Mouse (Mus musculus) heart, postnatal 0 days (tissue): ENCODE measurements around the gene Tex9. TPM values are rescaled to one million over a fixed set of nuclear protein-coding genes. Genes with fewer than 3 reads are reported as not detected.

Experiments
- ATAC-seq: fragments of 200-750 bp; cut with Nextera tagmentation; 2 replicates; pipeline ENCODE4 v1.8.0; 2017; ENCODE audit warnings: low read depth, moderate number of reproducible peaks, moderate library complexity; ENCODE audit not compliant: insufficient read depth
- DNase-seq: peaks from one replicate; pipeline ENCODE4 v3.0.0-alpha.2; 2016; ENCODE audit warnings: low spot score
- H3K27ac ChIP-seq: fragments of 300-500 bp; sonication (generic); 2 replicates; pipeline ENCODE4 v1.5.1; 2014; ENCODE audit warnings: low read depth, mild to moderate bottlenecking
- H3K27me3 ChIP-seq: fragments of 300-500 bp; sonication (generic); 2 replicates; pipeline ENCODE4 v1.6.1; 2014; ENCODE audit warnings: low read length, mixed read lengths; ENCODE audit not compliant: control insufficient read depth, insufficient read depth
- H3K36me3 ChIP-seq: fragments of 300-500 bp; sonication (generic); replicated peaks from 2 replicates; pipeline ENCODE4 v1.6.1; 2014; ENCODE audit warnings: low read length, mixed read lengths; ENCODE audit not compliant: control insufficient read depth, insufficient read depth
- H3K4me1 ChIP-seq: fragments of 300-500 bp; sonication (generic); 2 replicates; pipeline ENCODE4 v1.6.1; 2014; ENCODE audit warnings: antibody characterized with exemption; ENCODE audit not compliant: control insufficient read depth, insufficient read depth
- H3K4me2 ChIP-seq: fragments of 300-500 bp; sonication (generic); 2 replicates; pipeline ENCODE4 v1.6.1; 2014; ENCODE audit warnings: low read depth, mild to moderate bottlenecking, low read length, moderate library complexity
- H3K4me3 ChIP-seq: fragments of 300-500 bp; sonication (generic); 2 replicates; pipeline ENCODE4 v1.5.1; 2014; ENCODE audit warnings: low read depth, low read length
- H3K9ac ChIP-seq: fragments of 300-500 bp; sonication (generic); replicated peaks from 2 replicates; pipeline ENCODE4 v1.6.1; 2014; ENCODE audit warnings: low read depth, low read length, mixed read lengths
- H3K9me3 ChIP-seq: fragments of 300-500 bp; sonication (generic); replicated peaks from 2 replicates; pipeline ENCODE4 v1.6.1; 2016; ENCODE audit warnings: low read length; ENCODE audit not compliant: control insufficient read depth
- CTCF ChIP-seq: IDR thresholded peaks from 2 replicates; pipeline ENCODE4 v1.5.1; 2016; ENCODE audit warnings: antibody characterized with exemption, control low read depth, low read depth
- EP300 ChIP-seq: IDR thresholded peaks from 2 replicates; pipeline ENCODE4 v1.6.1; 2016; ENCODE audit warnings: antibody characterized with exemption, low read depth
- WGBS: fragments of 180-500 bp; shearing (Covaris S2); extraction: QIAGEN DNeasy Blood & Tissue Kit; methylation state at CpG from one replicate; pipeline ENCODE4 v1.1.7; 2014; 5-methylcytosine and 5-hydroxymethylcytosine counted together
- polyA plus RNA-seq: library from polyadenylated mRNA; unstranded; fragments of >200 nt; fragmentation: Nextera tagmentation; extraction: Ambion mirVana; gene quantifications from 2 replicates; pipeline ENCODE4 v1.2.1, GENCODE M21; 2015
- total RNA-seq: library from RNA; depleted of rRNA; stranded (reverse); fragments of >200 nt; gene quantifications from 2 replicates; pipeline ENCODE4 v1.2.3, GENCODE M21; 2014; ENCODE audit warnings: low replicate concordance

Gene Tex9
- total and polyA plus RNA-seq, 2 experiments from 2014 or later = 0.76 to 6.3 TPM

- DNase-seq = peak; percentile 11
- H3K9ac ChIP-seq = no peak overlapping the region
- ATAC-seq = no peak; the same call in 1 of the 2 replicates
- H3K36me3 ChIP-seq = no peaks in the 10 kb centered on the region
- no peaks in the 10 kb centered on the region for H3K9me3 ChIP-seq
- no peaks in the 10 kb centered on the region for H3K4me1 ChIP-seq
- no peak overlapping the region for H3K27ac ChIP-seq
- no peak overlapping the region for H3K4me3 ChIP-seq
- no peak for TF ChIP-seq CTCF
- TF ChIP-seq EP300 = no peak
- 20% methylated on average over 15 of the region's 15 CpGs for WGBS
- no peak overlapping the region for H3K4me2 ChIP-seq
- H3K27me3 ChIP-seq = no peaks in the 10 kb centered on the region
Measured at GRCm38 (mm10) chr9:72409381-72410225, 82.4 kb downstream of the Tex9 start.

- Histone ChIP-seq H3K27ac (no peak overlapping the region), H3K36me3 (no peaks in the 10 kb centered on the region), H3K9ac (peak overlapping the region; percentile 50; the same call in 1 of the 2 replicates), H3K27me3 (no peaks in the 10 kb centered on the region), H3K4me2 (peak overlapping the region; percentile 66), H3K4me3 (peak overlapping the region; percentile 49), H3K4me1 (no peaks in the 10 kb centered on the region), H3K9me3 (no peaks in the 10 kb centered on the region)
- DNase-seq (peak; percentile 79), ATAC-seq (peak; percentile 89)
- WGBS = 4% methylated on average over 12 of the region's 12 CpGs
- TF ChIP-seq CTCF = peak; percentile 93
- no peak for TF ChIP-seq EP300
Measured at GRCm38 (mm10) chr9:72408131-72408586, 83.9 kb downstream of the Tex9 start.

DNA sequence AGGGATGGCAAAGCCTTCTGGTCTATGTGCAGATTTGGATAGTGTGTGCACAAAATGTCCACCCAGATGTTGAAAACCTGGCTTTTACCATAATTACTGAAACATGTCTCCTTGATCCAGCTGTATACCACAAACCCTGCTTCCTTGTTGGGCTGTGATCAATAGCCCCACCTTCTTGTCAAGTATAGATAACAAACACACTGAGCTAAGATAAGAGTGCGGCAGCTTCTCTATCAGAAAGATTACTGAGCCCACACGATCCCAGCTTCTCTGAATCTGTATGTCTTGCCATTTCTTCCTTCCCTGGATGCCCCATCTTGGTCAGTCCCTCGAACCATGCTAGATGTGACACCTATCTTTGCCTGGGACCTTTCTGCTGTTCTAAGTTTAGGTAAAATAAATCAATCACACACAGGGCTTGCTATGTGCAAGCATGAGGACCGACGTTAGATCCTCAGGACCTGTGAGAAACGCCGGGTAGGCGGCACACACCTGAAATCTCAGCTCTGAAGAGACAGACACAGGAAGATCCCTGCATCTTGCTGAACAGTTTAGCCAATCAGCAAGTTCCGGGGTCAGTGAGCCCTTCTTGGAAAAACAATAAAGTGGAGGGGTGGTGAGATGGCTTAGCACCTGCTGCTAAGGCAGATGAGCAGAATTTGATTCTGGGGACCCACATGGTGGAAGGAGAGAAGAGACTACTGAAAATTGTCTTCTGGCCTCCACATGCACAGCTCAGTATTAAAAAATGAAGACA, 86.0 kb downstream of the Tex9 start:
- no peak overlapping the region for H3K9ac ChIP-seq
- WGBS = 69% methylated on average over 9 of the region's 9 CpGs

DNA sequence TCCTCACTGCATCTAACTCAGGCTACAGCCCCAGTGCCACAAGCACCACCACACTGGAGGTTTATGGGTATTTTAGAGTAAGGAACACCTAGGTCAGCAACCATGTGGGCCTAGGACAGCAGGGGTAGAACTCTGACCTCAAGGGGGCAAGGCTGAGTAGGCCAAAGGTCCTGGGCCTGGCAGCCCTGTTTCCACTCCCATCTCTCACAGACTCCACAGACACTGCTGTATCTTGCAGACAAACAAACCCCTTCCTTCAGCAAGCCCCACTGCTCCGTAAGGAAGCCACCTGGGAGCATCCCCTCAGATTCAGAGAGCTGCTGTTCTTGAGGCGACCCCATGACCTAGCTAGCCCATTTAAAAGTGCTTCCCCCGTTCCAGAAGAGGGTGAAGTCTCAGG, 87.1 kb downstream of the Tex9 start:
- Histone ChIP-seq H3K4me1 (no peaks in the 10 kb centered on the region), H3K4me2 (no peak overlapping the region), H3K9ac (no peak overlapping the region), H3K9me3 (no peaks in the 10 kb centered on the region), H3K27ac (no peak overlapping the region), H3K27me3 (no peaks in the 10 kb centered on the region), H3K4me3 (no peak overlapping the region), H3K36me3 (no peaks in the 10 kb centered on the region)
- WGBS = 77% methylated on average over 3 of the region's 3 CpGs
- no peak for ATAC-seq
- TF ChIP-seq EP300 (no peak), CTCF (no peak)
- DNase-seq = no peak

More for the DNA sequence above, 86.0 kb downstream of the Tex9 start:
- TF ChIP-seq CTCF = no peak
- TF ChIP-seq EP300 = no peak
- DNase-seq = no peak
- Histone ChIP-seq H3K4me1 (no peaks in the 10 kb centered on the region), H3K27ac (no peak overlapping the region), H3K4me3 (no peak overlapping the region), H3K4me2 (no peak overlapping the region), H3K9me3 (no peaks in the 10 kb centered on the region), H3K36me3 (no peaks in the 10 kb centered on the region), H3K27me3 (no peaks in the 10 kb centered on the region)
- no peak for ATAC-seq

- H3K4me2 ChIP-seq = no peak overlapping the region
Measured at GRCm38 (mm10) chr9:72404446-72404845, 87.6 kb downstream of the Tex9 start.

More at GRCm38 (mm10) chr9:72404446-72404845, 87.6 kb downstream of the Tex9 start:
- no peak overlapping the region for H3K4me3 ChIP-seq
- H3K27me3 ChIP-seq = no peaks in the 10 kb centered on the region
- no peak for ATAC-seq
- WGBS = 87% methylated on average over 8 of the region's 8 CpGs
- H3K4me1 ChIP-seq = no peaks in the 10 kb centered on the region
- TF ChIP-seq EP300 (no peak), CTCF (no peak)
- no peak for DNase-seq
- H3K36me3 ChIP-seq = no peaks in the 10 kb centered on the region
- no peak overlapping the region for H3K27ac ChIP-seq
- H3K9ac ChIP-seq = no peak overlapping the region
- H3K9me3 ChIP-seq = no peaks in the 10 kb centered on the region
